Mouse (Mus musculus) urinary bladder, postnatal 25 days (tissue): Measurements from ENCODE around the gene Rcc2.

Experiments
- DNase-seq: peaks from one replicate; pipeline ENCODE4 v3.0.0; 2022; ENCODE audit warnings: low spot score

The Rcc2 gene

DNA sequence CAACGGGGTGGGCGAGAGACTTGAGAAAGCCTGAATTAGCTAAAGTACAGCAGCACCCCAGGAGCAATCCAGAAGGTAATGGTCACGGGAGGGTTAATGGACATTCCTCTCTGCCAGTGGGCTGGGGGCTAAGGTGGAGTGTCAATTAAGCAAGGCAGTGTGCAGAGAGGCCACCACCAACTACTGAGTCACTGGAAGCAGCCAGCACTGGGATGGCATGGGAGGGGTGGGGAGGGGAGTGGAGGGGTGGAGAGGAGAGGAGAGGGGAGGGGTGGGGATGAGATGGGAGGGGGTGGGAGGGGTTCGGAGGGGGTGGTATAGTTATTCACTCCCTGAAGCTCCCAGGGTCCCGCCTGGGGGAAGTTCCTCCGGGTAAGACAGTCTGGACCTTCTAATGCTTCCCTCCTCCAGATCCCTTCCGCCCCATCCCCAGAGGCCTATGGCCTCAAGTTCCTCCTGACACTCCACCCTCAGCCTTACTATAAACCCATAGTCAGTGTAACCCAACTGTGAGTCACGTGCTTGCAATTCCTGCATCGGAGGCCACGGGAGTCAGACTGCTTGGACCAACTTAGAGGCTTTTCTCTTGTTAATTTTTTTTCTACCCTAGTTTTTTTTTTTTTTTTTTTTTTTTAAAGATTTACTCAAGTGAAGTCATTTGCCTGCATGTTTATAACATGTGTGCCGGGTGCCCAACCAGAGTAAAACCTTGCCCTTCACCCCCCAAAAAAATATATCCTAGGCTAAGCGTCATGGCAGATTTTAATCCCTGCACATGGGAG is 12.1 kb upstream of the Rcc2 start:
- no peak for DNase-seq

DNA sequence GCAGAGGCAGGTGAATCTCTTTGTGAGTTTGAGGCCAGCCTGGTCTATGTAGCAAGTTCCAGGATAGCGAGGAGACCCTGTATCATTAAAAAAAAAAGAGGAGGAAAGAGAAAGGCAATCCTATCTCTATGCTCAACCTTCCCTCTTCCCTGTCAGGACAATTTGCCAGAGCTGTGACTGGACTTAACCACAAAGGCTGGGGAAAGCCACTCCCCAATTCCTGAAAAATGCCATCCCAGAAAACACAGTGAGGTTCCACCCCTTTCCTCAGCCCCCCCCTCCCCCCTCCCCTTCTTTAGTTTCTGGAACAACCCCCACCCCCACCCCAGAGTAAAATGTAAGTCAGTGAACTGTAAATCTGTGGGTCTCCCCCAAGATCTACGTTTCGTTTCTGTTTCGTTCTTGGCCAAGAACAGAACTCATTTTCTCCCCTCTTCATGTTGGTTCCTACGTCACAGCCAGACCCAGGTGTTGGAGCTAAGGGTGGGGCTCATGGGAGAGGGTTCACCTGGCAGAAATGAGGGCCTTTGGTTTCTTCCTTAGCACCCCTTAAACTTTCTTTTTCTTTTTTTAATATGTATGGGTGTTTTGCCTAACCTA is 11.4 kb upstream of the Rcc2 start:
- DNase-seq = no peak

DNA sequence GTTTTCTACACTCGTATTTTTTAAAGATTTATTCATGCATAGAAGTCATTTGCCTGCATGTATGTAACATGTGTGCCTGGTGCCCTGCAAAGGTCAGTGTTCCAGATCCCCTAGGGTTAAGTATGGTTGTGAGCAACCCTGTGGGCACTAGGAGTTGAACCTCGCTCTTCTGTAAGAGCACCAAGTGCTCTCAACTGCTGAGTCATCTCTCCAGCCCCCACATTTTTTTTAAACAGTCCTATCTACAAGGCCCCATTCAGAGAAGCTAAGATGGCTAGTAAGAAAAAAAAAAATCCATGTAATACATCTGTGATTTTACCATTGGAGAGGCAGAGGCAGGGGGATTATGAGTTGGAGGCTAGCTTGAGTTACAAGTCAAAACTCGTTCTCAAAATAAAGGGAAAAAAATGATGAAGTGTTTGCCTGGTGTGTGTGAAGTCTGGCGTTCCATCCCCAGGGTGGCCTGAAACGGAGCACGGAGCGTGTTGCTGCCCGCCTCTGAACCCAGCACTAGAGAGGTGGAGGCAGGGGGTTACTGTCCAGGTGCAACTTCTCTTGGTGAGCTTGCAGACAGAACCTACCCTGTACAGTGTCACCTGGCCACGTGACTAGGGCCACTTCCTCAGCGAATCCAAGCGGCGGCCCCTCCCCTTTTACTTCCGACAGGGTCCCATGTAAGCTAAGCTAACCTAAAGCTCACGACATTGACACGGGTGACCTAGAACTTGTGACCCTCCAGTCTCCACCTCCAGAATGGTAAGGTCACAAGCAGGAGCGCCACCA is 10.3 kb upstream of the Rcc2 start:
- DNase-seq = no peak

DNA sequence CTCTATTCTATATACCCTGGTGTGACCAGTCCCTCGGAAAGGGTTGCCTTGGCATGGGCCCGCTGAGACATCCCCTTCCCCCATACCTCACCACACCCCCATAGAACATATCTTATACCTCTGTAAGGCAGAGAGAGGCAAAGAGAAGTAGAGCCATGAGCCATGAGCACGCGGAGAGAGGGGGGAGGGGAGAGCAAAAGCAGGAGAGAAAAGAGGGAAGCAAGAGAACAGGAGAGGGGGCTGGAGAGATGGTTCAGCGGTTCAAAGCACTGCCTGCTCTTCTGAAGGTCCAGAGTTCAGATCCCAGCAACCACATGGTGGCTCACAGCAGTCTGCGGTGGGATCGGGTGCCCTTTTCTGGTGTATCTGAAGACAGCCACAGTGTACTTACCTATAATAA is 8.9 kb upstream of the Rcc2 start:
- DNase-seq = no peak

DNA sequence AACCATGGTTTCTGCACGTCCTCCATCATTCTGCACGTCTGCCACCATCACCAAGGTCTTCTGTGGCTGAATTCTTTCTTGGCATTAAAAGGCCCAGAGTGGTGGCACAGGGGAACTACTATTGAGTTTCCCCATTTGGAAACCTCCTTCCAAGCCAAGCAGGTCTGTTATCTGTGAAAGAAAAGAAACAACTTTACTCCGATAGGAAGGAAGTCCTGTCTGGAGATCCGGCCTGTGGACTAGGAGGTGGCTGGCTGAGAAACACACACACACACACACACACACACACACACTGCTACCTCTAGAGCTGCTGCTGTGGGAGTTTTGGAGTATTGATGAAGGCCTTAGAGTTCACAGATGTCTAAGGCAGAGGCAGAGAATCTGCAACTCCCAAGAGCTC is 6.8 kb upstream of the Rcc2 start:
- DNase-seq = no peak

DNA sequence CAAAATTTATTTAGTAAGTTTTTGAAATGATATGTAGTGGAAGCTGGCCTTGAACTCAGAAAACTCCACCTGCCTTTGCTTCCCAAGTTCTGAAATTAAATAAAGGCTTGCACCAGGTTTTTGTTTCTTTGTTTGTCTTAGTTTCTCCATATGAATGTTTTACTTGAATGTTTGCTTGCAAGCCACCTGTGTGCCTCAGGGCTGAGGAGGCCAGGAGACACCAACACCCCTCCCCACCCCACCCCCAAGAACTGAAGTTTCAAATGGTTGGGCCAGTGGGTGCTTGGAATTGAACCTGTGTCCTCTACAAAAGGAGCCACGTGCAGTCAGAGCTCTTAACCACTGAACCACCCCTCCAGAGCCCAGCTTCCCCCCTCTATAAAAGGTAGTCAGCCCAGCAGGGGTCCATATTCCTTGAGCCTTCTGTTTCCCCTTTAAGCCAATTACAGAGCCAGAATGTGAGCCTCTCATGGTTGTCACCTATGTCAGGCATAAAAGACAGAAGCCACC is 5.7 kb upstream of the Rcc2 start:
- DNase-seq = no peak

DNA sequence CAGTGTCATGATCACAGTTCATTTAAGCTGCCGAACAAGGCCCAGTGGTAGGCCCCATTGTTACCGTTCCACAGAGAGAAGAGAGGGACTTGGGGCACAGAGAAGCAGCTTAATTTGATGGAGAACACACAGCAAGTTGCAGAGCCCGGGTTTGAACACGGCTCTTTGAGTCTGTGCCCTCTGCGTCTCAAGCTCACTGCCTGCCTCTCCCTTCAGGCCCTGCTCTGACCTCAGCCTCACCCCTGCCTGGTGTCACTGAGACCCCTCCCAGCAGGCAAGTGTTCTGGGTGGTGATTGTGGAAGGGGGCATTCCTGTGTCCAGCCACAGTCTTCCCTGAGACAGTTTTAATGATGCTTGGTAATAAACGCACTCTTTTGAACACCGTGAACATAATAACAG is 5.2 kb upstream of the Rcc2 start:
- no peak for DNase-seq

DNA sequence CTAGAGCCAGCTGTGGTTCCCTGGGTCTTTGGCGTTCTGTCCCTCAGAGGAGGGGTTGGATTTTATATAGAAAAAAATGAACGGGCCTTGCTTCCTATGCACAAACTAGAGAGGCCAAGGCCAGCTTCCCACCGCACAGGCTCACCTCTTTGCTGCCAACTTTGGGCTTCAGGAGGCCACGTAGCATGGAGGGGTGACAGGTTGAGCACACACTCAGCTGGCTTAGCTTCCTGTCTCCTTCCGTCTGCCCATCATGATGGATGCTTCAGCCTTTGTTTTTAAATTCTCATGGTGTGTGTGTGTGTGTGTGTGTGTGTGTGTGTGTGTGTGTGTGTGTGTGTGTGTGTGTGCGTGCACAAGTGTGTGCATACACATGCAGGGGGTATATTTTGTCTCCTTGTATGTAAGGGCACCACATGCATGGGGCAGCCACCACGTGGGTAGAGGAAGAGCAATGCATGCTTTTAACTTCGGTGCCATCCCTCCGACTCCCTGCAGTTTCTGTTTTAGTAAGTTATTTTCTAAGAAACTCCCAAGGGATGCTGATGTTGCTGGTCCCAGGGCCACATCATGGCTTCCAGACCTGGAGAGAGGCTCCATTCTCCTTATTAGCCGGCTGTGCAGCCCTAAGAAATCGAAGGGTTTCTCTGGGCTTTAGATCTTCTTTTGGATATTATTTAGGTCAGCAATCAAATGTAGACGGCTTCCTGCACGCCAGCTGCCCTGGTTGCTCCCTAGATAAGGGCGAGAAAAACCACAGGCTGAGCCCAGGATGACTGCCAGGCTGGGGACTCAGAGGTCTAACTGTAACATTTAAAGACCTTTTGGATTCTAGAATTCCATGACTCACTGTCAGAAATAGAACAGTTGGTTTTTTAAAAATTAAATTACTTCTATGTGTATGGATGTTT is 4.4 kb upstream of the Rcc2 start:
- no peak for DNase-seq

DNA sequence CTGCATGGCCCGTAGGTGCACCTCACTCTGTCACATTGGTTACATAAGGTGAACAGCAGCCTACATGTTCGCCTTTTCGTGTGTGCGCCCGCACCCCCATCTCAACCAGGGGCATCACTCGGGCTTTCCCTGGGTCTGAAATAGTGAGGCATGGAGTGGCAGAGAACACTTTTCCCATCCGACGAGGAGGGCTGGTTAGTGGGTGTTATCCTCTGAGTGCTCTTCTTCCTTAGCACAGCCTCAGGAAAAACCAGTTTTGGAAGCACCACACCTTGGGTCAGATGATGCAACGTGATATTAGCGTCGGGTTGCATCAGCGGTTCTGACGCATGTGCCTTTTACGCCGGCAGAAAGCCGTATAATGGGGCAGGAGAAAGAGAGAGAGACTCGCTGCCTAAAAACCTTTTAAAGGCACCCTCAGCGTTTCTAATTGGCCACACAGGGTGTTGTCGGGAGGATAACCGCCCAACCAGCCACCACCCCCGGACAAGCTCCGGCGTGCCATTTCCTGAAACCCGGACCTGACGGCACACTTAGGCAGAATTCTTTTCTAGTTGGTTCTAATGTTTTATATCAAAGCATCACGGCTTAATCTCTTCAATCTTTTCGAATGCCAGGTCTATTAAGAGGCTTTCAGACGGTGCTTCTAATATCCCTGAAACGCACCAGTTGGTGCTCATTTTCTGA is 757 bp upstream of the Rcc2 start:
- peak; percentile 55 for DNase-seq

DNA sequence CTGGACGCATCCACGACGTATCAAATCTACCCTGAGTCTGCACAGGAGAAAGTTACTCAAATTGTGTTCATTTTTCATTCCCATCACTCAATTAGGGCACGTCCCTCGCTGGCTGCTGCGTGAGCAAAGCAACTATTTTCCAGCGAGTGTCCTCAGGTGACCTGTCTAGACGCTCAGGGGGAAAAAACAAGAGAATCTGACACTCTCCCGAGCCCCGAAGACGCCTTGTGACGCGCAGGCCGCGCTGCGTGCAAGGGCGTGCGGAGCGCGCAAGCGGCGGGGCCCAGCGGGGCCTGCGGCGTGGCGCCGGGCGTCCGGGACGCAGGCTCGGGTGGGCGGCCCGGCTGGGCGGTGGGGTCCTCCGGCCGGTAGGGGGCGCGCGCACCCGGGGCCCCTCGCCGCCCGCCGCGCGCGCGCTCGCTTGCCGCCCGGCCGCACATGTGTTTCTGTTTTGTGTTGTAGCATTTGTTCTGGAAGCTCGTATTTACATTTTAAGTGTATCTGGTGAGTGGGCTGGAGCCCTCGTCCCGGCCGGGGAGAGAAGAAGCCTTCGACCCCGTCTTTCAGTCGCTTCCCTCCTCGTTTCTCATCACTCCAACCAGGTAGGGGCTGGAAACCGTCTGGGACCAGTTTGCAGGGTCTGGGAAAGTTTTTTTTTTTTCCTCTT is 841 bp downstream of the Rcc2 start:
- peak; percentile 80 for DNase-seq

DNA sequence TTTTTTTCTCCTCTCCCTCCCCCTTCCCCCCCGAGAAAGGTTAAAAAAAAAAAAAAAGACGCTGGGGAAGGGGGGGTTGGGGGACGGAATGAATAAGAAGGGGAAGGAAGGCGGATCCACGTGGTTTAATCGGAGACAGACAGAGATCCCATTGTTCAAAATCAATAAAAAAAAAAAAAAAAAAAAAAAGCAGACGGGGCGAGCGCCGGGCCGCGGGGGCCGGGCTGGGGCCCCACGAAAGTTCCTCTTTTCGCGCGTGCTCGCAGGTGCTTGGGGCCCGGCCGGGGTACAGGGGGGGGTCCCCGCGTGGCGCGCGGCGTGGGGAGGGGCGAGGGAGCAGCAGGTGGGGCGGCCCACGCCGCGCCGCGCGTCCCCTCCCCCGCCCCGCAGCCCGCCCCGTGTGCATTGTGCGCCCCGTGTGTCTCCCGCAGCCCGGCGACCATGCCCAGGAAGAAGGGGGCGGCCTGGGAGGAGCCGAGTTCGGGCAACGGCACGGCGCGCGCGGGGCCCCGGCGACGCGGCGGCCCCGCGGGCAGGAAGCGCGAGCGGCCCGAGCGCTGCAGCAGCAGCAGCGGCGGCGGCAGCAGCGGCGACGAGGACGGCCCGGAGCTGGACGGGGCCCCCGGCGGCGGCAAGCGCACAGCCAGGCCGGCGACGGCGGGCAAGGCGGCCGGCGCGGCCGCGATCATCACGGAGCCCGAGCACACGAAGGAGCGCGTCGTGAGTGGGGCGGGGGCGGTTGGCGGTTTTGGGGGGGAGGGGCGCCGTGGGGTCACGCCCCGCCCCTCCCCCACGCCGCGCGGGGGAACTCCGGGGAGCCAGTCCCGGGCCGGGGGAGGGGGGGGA is 1.6 kb downstream of the Rcc2 start:
- DNase-seq = no peak

DNA sequence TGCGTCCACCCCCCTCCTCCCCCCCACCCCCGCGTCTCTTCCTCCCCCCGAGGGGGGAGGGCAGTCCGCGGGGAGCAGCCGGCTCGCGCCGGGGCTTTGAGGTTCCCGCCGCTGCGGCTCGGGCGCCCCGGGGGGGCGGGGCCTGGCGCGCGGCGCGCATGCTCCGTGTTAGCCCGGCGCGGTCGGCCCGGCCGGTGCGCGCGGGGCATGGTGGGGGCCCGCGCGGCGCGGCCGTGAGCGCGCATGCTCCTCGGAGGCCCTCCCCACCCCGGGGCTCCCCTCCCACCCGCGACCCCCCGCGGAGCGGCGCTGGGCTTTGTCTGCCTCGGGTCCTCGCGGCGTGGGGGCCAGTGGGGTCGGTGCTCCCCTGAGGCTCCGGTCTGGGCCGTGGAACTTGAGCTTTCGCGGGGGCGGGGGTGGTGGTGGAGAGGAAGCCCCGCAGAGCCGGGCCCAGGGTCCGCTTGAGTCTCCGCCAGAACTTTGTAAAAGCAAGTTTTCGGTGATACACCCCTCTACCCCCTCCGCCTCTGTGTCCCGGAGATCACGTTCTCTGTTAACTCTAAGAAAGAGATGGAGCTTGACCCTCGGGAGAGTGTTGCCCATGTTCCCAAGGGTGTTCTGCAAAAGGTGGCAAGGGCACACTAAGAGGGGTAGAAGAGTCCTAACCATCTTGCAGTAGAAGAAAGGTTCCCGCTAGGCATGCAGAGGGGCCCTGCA is 2.4 kb downstream of the Rcc2 start:
- peak; percentile 94 for DNase-seq

DNA sequence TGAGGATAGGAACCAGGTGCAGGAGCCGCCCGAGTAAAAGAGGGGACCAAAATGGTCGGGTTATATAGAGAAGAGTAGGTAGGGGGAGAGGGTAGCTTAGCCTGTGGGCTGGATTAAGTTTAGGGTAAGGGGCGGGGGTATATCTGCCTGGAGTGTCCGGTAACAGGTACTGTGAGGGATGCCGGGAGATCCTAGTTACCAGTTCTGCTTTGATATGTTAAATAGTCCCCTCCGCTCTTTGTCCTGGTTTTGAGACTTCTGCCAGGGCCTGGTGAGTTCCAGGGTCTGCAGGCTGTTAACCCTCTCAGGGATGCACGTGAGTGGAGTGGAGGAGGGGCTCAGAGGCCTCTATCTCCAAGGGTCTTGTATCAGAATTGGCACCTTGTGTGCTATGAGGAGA is 3.3 kb downstream of the Rcc2 start:
- no peak for DNase-seq

DNA sequence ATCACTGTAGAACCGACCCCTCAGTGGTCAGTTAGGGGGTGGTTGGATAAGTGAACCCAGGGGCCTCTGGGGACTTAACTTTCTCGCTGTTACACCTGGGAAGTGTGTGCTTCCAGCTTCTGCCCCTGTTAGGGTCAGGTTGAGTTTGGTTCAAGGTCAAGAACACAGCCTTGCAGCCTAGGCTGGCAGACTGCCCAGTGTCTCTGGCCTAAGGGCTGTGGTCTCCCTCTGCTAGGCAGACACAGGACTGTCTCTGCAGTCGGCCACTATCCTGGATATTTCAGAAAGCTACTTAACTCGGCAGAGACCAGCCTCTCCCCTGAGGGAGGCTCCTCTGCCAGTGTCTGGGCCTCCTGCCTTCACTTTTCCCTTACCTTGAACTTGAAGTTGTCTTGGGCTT is 3.8 kb downstream of the Rcc2 start:
- no peak for DNase-seq

DNA sequence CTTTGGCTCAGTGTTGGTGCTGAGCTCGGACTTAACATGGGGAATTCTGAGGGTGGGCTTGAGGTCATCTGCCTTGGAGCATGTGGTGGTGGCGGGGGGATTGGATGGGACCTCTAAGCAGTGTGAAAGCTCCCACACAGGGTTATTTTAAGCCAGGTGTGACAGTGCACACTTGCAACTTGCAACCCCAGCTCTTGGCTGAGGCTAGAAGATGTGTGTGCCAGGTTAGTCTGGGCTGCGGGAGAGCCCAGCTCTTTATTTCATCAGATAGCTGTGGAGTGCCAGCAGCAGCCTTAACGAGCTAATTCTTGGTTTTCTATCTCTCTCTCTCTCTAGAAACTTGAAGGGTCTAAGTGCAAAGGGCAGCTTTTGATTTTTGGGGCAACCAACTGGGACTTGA is 7.3 kb downstream of the Rcc2 start:
- DNase-seq = no peak

DNA sequence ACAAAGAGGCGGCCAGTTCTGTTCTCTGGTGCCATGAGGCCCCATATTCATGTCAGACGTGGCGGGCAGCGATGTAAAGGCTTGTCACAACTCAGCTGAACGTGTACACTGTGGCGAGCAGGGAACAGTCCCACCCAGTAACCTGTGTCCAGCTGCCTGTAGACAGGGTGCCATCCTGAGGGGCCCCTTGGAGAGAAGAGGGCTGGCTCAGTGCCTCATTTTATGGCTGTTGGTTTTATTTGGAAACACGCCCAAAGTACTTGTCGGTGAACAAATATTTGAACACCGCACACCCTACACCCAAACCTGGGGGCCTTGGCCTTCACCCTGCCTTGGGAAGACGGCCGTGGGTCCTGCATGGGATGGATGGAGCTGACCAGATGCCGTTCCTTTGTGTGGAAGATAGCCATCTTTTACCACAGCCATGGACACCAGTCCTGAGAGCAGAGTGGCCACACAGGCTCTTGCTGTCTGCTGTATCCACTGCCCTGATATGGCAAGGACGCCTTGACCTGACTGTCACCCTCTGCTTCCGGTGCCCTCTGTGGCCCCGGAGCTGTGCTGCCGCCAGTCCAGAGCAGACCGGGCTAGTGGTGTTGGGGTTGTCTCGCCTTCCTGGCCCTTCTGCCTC is 8.1 kb downstream of the Rcc2 start:
- no peak for DNase-seq

DNA sequence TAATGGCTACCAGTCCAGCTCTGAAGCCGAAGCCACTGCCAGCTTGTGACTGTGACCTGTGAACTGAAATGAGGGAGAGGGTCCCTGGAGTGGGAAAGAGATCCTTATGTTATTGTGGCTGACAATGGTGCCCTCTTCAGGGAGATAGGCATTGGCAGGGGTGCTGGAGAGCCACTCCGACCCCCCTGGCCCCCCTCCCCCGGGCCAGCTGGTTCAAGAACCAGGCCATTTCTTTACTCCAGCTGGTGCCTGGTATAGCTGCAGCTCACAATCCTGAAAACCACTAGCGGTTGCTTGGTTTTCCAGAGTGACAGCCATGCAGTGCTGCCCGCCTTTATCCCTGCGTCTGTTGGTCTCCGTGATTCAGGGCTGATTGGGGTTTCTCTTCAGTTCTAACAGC is 8.8 kb downstream of the Rcc2 start:
- DNase-seq = no peak

DNA sequence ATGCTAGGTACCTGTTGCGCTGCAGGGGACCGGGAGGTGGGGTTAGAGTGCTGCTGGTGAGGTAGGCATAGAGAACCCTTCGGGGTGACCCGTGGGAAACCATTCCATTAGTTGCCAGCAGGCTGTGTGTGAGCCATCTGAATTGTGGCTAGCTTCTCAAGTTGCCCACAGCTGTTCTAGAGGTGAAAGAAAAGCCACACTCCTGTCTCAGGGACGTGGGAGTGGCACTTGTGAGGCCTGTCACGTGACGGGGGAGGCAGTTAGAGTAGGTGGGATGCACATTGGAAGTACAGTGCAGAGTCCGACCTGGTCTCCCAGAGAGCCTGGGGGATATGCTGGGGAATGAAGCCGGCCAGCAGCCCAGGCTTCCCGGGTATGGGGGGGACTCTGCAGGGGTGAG is 9.3 kb downstream of the Rcc2 start:
- no peak for DNase-seq

DNA sequence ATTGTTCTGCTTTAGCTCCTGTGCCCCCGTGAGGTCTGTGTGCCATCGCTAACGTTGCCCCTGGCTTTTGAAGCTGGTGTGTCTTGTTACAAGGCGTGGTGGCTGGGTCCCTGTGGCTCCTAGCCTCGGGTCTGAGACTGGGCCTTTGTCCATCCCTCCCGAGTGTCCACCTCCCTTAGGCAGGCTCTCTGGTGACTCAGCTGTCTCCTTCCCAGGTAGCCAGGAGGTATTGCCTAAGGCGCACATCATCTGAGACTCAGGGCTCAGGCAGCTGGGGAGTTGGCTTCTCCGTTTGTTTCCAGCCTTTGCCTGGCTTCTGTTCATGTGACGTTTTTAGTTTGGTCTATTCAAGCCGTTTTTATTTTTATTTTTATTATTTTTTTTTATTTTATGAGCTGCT is 10.4 kb downstream of the Rcc2 start:
- no peak for DNase-seq
